Mouse (Mus musculus): ENCODE results near the gene Dync1i2.

GRCm38 (mm10) chr2:71211096-71211495 is 410 bp upstream of the Dync1i2 start:
- TF ChIP-seq POLR2A (IDR thresholded peaks at IDR 0.05; ENCODE audit: insufficient read length, low read depth) (no peak), CEBPB (IDR thresholded peaks at IDR 0.05; ENCODE audit: insufficient read depth, poor library complexity, severe bottlenecking) (no peak), TCF12 (IDR thresholded peaks at IDR 0.05; ENCODE audit: insufficient read depth, poor library complexity, severe bottlenecking) (no peak), TCF3 (IDR thresholded peaks at IDR 0.05; ENCODE audit: insufficient read length, low read depth) (no peak)

Measured in myocyte (in vitro differentiated cells).